Mouse (Mus musculus): ENCODE results near the gene Tube1.

DNA sequence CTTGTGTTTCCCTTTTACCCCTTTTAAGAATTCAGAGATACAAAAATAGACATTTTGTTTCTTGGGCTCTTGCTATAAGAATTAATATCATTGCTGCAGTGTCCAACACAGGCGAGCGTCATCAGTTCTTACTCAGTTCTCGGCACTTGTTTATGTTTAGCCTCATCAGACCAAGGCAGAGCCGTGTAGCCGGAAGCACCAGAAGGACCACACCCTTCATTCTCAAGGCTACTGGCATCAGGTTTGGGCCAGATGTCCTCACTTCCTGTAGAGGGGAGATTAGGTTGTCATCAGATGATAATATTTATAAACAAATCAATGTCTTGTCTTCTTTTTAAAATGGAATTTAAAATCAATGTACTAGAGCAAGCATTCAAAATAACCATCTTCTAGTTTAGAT is 43.2 kb downstream of the Tube1 start:
- no peak for TF ChIP-seq POLR2A (IDR thresholded peaks at IDR 0.05; ENCODE audit: extremely low read depth, insufficient read depth, low read length)
- TF ChIP-seq CTCF (IDR thresholded peaks at IDR 0.05; ENCODE audit: low read depth, low read length), result no peak

All from liver, adult 2 months (tissue).